12 mouse cellular contexts compared by ENCODE assay signal in the genomic region with DNA sequence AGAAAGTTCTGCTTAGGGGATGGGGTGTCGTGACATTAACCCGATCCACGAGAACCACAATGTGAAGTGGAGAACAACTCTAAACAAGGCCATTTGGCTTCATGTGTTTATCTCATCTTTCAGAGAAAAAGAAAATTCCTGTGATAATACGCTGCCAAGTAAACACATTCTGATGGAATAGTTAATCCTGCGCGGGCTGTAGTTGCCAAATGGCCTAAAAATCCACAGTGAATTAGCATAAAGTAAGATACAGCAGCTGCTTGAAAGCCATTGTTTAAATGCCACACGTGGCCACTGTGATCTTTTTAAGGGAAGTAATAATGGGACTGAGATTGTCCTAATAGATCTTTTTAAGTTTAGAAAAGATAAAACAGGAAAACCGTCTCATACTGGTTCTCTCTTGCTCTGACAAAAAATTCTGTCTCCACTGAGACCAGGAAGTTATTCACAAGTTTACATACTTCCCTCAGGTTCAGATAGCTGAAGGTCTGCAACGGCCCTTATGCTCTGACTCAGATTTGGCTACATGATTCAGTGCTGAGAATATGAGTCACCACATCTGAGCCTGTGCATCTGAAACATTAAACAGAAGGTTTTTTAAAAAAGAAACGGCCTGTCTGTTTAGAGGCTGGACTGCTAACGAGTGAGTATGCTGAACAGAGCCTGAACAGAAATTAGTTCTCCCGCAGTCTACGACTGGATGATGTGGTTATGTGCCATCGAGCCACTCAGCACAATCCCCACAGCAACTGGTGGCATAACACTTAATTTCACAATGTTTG. TPM values are rescaled to one million over a fixed set of nuclear protein-coding genes. Genes with fewer than 3 reads are reported as not detected.
A peak's percentile ranks its signal among the peaks of the same experiment; 100 is the strongest.
DNase-seq lines count a peak whose midpoint lies in the region; ATAC-seq and TF ChIP-seq lines count a peak whose summit lies in the region.
"Had no signal": no experiment of that assay in that cellular context is flagged by ENCODE, and none has a peak within 500 bp of the region (broad histone marks: within the 10 kb centered on the region; RNA-seq: fewer than 3 reads in every experiment).

No protein-coding gene starts in this region.

- peak; percentile 76 for DNase-seq in embryonic facial prominence, embryonic 14.5 days (ENCODE audit: low spot score)
- no peak for DNase-seq in embryonic facial prominence, embryonic 10.5 days (ENCODE audit: low spot score)
- DNase-seq in layer of hippocampus, adult 2 months (ENCODE audit: low spot score in 2 of 2), result no peak
- no peak for DNase-seq in layer of hippocampus, adult 9-10 months (ENCODE audit: low spot score)
- DNase-seq in Patski (ENCODE audit: low read depth, low spot score) (peak; percentile 88), liver (no peak)
- peak; percentile 33 for DNase-seq in limb, embryonic 14.5 days (ENCODE audit: low spot score)
- no peak for DNase-seq in kidney, adult 9 months
- DNase-seq: right cerebral cortex, postnatal 14 days had no signal

- no peak overlapping the region for H3K4me3 ChIP-seq in embryonic facial prominence, embryonic 14.5 days (ENCODE audit: low read depth, low read length)
- H3K4me3 ChIP-seq in embryonic facial prominence, embryonic 10.5 days, result no peak overlapping the region
- no peak overlapping the region for H3K4me3 ChIP-seq in layer of hippocampus, adult 2 months
- H3K4me3 ChIP-seq in limb, embryonic 14.5 days (replicated peaks; ENCODE audit: low read length), result no peak overlapping the region
- H3K4me3 ChIP-seq: erythroblast, embryonic 14.5 days had no signal

- in situ Hi-C loops in Patski (cut with MboI; ENCODE audit: low pct_unique_long_range_greater_than_20kb), result no loop called here

- no peaks in the 10 kb centered on the region for H3K27me3 ChIP-seq in embryonic facial prominence, embryonic 14.5 days (replicated peaks; ENCODE audit: control insufficient read depth, insufficient read depth, low read length)
- H3K27me3 ChIP-seq in embryonic facial prominence, embryonic 10.5 days (replicated peaks; ENCODE audit: low read depth, poor library complexity, severe bottlenecking), result no peaks in the 10 kb centered on the region
- H3K27me3 ChIP-seq in Patski, result no peaks in the 10 kb centered on the region
- H3K27me3 ChIP-seq in limb, embryonic 14.5 days (ENCODE audit: control insufficient read depth, insufficient read depth, low read length), result no peaks in the 10 kb centered on the region

- WGBS in embryonic facial prominence, embryonic 14.5 days, result 59% methylated on average over 14 of the region's 14 CpGs
- 83% methylated on average over 14 of the region's 14 CpGs for WGBS in embryonic facial prominence, embryonic 10.5 days
- WGBS in limb, embryonic 14.5 days, result 49% methylated on average over 14 of the region's 14 CpGs

- ATAC-seq in embryonic facial prominence, embryonic 14.5 days (ENCODE audit: low read depth), result peak; percentile 75
- peak; percentile 100 for ATAC-seq in Patski
- ATAC-seq in limb, embryonic 14.5 days (ENCODE audit: low FRiP score, low read depth), result peak; percentile 76
- ATAC-seq: CD4-positive, CD25-positive, alpha-beta regulatory T cell, adult 4 months had no signal

- no peak overlapping the region for H3K4me2 ChIP-seq in embryonic facial prominence, embryonic 14.5 days (ENCODE audit: low read depth, low read length)
- H3K4me2 ChIP-seq in limb, embryonic 14.5 days (replicated peaks; ENCODE audit: low read depth, low read length, severe bottlenecking), result no peak overlapping the region

- POLR2A ChIA-PET in Patski (lab: Charles Lee), result no interaction called here

- CTCF ChIA-PET in Patski (lab: Charles Lee), result interaction anchor here (1.0 to 1.9 kb wide), 5 partner anchors 12 to 19 kb away, joined by 3 to 7 read pairs (median 5); no protein-coding TSS in a partner anchor

- H3K27ac ChIP-seq in embryonic facial prominence, embryonic 14.5 days (replicated peaks; ENCODE audit: low read depth, low read length), result peak overlapping the region; percentile 22
- no peak overlapping the region for H3K27ac ChIP-seq in embryonic facial prominence, embryonic 10.5 days (replicated peaks)
- peak overlapping the region; percentile 78 for H3K27ac ChIP-seq in layer of hippocampus, adult 2 months
- peak overlapping the region; percentile 38 for H3K27ac ChIP-seq in limb, embryonic 14.5 days (replicated peaks; ENCODE audit: low read depth, low read length)

- H3K4me1 ChIP-seq in embryonic facial prominence, embryonic 14.5 days (ENCODE audit: control insufficient read depth, insufficient read depth, low read length), result no peaks in the 10 kb centered on the region
- no peaks in the 10 kb centered on the region for H3K4me1 ChIP-seq in embryonic facial prominence, embryonic 10.5 days
- H3K4me1 ChIP-seq in limb, embryonic 14.5 days (ENCODE audit: control insufficient read depth, insufficient read depth, low read length), result peaks cover 9% of the 10 kb centered on the region

- no peaks in the 10 kb centered on the region for H3K9me3 ChIP-seq in embryonic facial prominence, embryonic 14.5 days (ENCODE audit: control insufficient read depth, low read length)
- no peaks in the 10 kb centered on the region for H3K9me3 ChIP-seq in embryonic facial prominence, embryonic 10.5 days
- no peaks in the 10 kb centered on the region for H3K9me3 ChIP-seq in limb, embryonic 14.5 days (ENCODE audit: control insufficient read depth, low read length)

- TF ChIP-seq CTCF in layer of hippocampus, adult 2 months (conservative IDR thresholded peaks at IDR 0.05), result no peak
- TF ChIP-seq CTCF in Patski (IDR thresholded peaks at IDR 0.05), result no peak

- H3K9ac ChIP-seq in embryonic facial prominence, embryonic 14.5 days (ENCODE audit: low read depth, low read length), result no peak overlapping the region
- no peak overlapping the region for H3K9ac ChIP-seq in limb, embryonic 14.5 days (ENCODE audit: low read depth, low read length, severe bottlenecking)

- H3K36me3 ChIP-seq in embryonic facial prominence, embryonic 14.5 days (ENCODE audit: control insufficient read depth, insufficient read depth, low read length), result no peaks in the 10 kb centered on the region
- H3K36me3 ChIP-seq in embryonic facial prominence, embryonic 10.5 days (replicated peaks), result no peaks in the 10 kb centered on the region
- H3K36me3 ChIP-seq in limb, embryonic 14.5 days (ENCODE audit: control insufficient read depth, insufficient read depth, low read length), result no peaks in the 10 kb centered on the region

- TF ChIP-seq POLR2A in limb, embryonic 14.5 days (IDR thresholded peaks at IDR 0.05; ENCODE audit: borderline replicate concordance, extremely low read depth, insufficient read depth, insufficient read length), result no peak

RNA-seq across cellular contexts. Expression of a gene that starts 21.4 kb away (rescaled TPM):
- 5.0 and 5.6 TPM in 2 replicates for polyA plus RNA-seq in embryonic facial prominence, embryonic 14.5 days (2014; fragmentation: Nextera tagmentation; extraction: Ambion mirVana)
- polyA plus RNA-seq in embryonic facial prominence, embryonic 10.5 days (2016; fragmentation: Nextera tagmentation; extraction: Ambion mirVana), result 0.07 TPM in 1 of 2 replicates, not detected in the other
- total RNA-seq in layer of hippocampus, adult 2 months (2021), result 1 to 10 TPM; 4.2 to 4.3 TPM
- polyA plus RNA-seq in Patski (2021), result 0.06 TPM
- 5.1 and 5.3 TPM in 2 replicates for polyA plus RNA-seq in limb, embryonic 14.5 days (2012; rRNA removed)
- polyA plus RNA-seq in limb, embryonic 14.5 days (2014; fragmentation: Nextera tagmentation; extraction: Ambion mirVana), result 6.4 and 6.5 TPM in 2 replicates
- total RNA-seq: liver, adult 2 months had no signal
- polyA plus RNA-seq: CD4-positive, CD25-positive, alpha-beta regulatory T cell, adult 4 months; erythroblast, embryonic 14.5 days; liver, adult 2 months had no signal

Comparison
In these comparisons a context has a peak if more than half of its experiments do, and no peak if none do; other contexts are left out.
1. DNase-seq: peak in embryonic facial prominence, embryonic 14.5 days (single experiment), Patski (single experiment) and limb, embryonic 14.5 days (single experiment); none in embryonic facial prominence, embryonic 10.5 days (single experiment), layer of hippocampus, adult 2 months (0 of 2), layer of hippocampus, adult 9-10 months (single experiment), liver (single experiment) and kidney, adult 9 months (single experiment).
2. Peak in every context shown above with its lines, with median percentiles within 50 percentile points of each other: ATAC-seq.